Mouse (Mus musculus) cerebellum, adult 2 months (tissue): ENCODE measurements around the gene Pom121l2.

Experiments used
- CTCF ChIP-seq: fragments of 200-500 bp; IDR thresholded peaks from 2 replicates; pipeline ENCODE4 v1.5.1; 2011; ENCODE audit warnings: low read depth, mild to moderate bottlenecking, control low read depth, low read length, moderate library complexity, borderline replicate concordance; ENCODE audit not compliant: insufficient read depth
- POLR2A ChIP-seq: fragments of 200-500 bp; IDR thresholded peaks from 2 replicates; pipeline ENCODE4 v1.6.1; 2011; ENCODE audit warnings: low read length, control low read depth, borderline replicate concordance; ENCODE audit not compliant: insufficient read depth

DNA sequence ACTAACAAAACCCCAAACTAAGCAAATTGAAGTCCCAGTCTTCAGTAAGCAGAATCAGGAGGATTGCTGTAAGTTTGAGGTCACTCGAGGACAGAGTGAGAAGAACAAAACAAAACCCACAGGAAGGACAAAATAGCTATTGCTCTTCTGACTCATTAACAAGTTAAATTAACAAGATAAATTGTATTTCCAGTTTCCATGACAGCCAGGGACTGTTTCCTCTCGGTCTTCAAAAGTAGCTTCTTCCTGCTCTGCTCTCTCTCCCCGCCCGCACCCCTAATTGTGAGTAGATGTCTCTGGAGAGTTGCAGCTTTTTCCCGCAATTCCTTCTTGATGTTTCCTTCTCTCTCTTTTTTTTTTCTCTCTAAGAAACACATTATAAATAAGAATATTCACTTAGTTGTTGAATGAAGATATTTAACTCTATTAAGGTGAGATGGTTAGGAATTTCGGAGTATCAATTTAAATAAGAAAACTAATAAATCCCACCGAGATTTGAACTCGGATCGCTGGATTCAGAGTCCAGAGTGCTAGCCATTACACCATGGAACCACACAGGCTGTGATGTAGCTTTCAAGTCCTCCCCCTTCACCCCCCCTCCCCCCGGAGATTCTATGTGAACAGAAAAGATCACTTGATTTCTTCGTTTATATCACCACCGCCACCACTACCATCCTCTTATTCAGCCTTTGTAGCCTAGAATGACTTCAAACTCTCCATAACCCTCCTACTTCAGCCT, 15.3 kb downstream of the Pom121l2 start:
- TF ChIP-seq POLR2A (no peak), CTCF (no peak)
